Mouse (Mus musculus) central nervous system, embryonic 11.5 days (tissue): ENCODE results near the gene Gm5725. TPM values are rescaled to one million over a fixed set of nuclear protein-coding genes. Genes with fewer than 3 reads are reported as not detected.

Source experiments
- polyA plus RNA-seq: library from polyadenylated mRNA; depleted of rRNA; stranded (reverse); fragments of >200 nt; gene quantifications from 2 replicates; pipeline ENCODE4 v1.2.3, GENCODE M21; 2012; rRNA removed

Gm5725 gene
- not detected in 2 replicates for polyA plus RNA-seq

GRCm38 (mm10) chr7:21844167-21844566 is at the start of gene Gm5725:
Gene Gm5725, minus strand, starts transcription at chr7:21844267.

GRCm38 (mm10) chr7:21832051-21832450 is 12.0 kb downstream of the Gm5725 start, which contains the start of gene Vmn1r135:
Gene Vmn1r135, plus strand, starts transcription at chr7:21832351.

GRCm38 (mm10) chr7:21796628-21797027 is 47.4 kb downstream of the Gm5725 start, which contains the start of gene Gm4177:
Gene Gm4177, minus strand, starts transcription at chr7:21796728.

Other genes starting within 250 kb of the Gm5725 start
- not detected in 2 replicates for gene Vmn1r132, start 230.2 kb downstream of the Gm5725 start, polyA plus RNA-seq
- gene Gm4175, start 82.8 kb downstream of the Gm5725 start, polyA plus RNA-seq: not detected in 2 replicates
- gene Gm4177, start 47.5 kb downstream of the Gm5725 start, polyA plus RNA-seq: not detected in 2 replicates
- gene Vmn1r135, start 11.9 kb downstream of the Gm5725 start, polyA plus RNA-seq: not detected in 2 replicates
- gene Gm5891, start 77.0 kb upstream of the Gm5725 start, polyA plus RNA-seq: not detected in 2 replicates
- gene Vmn1r137, start 150.3 kb upstream of the Gm5725 start, polyA plus RNA-seq: not detected in 2 replicates
- not detected in 2 replicates for gene Vmn1r138, start 184.6 kb upstream of the Gm5725 start, polyA plus RNA-seq
- gene Gm6176, start 212.0 kb upstream of the Gm5725 start, polyA plus RNA-seq: not detected in 2 replicates
- gene Vmn1r139, start 224.8 kb upstream of the Gm5725 start, polyA plus RNA-seq: not detected in 2 replicates